In genomic region chr5:21143032-21143431, GRCm38 (mm10) we compare ENCODE assay signal across 36 mouse cellular contexts.
"Had no signal": no experiment of that assay in that cellular context is flagged by ENCODE, and none has a peak within 500 bp of the region (broad histone marks: within the 10 kb centered on the region; RNA-seq: fewer than 3 reads in every experiment).

No protein-coding gene starts in this region.

- H3K27me3 ChIP-seq: heart, embryonic 12.5 days; heart, embryonic 13.5 days; heart, embryonic 15.5 days; hindbrain, embryonic 12.5 days; hindbrain, embryonic 13.5 days; hindbrain, embryonic 15.5 days; intestine, embryonic 15.5 days; kidney, embryonic 15.5 days had no signal

- H3K9me3 ChIP-seq: heart, embryonic 10.5 days; heart, embryonic 12.5 days; heart, embryonic 13.5 days; heart, embryonic 15.5 days; hindbrain, embryonic 10.5 days; hindbrain, embryonic 12.5 days; hindbrain, embryonic 13.5 days; hindbrain, embryonic 15.5 days; intestine, embryonic 15.5 days; kidney, embryonic 15.5 days had no signal

- H3K9ac ChIP-seq: heart, embryonic 12.5 days; heart, embryonic 13.5 days; heart, embryonic 15.5 days; hindbrain, embryonic 12.5 days; hindbrain, embryonic 13.5 days; hindbrain, embryonic 14.5 days; hindbrain, embryonic 15.5 days; intestine, embryonic 15.5 days; kidney, embryonic 15.5 days had no signal

- ATAC-seq: hindbrain, embryonic 16.5 days; hindbrain, postnatal 0 days; inflammation-experienced regulatory T-cells, adult 6 months; intestine, embryonic 15.5 days; intestine, embryonic 16.5 days; intestine, postnatal 0 days had no signal

- DNase-seq: heart, adult 18-20 months; heart, adult 2 months; heart, postnatal 10 days; heart, postnatal 14 days; heart, postnatal 36 days; heart, postnatal 4 days; kidney, adult 11 months; kidney, adult 18-20 months; kidney, adult 2 months; kidney, adult 8-10 months; kidney, adult 9 months; kidney, postnatal 10 days; kidney, postnatal 14 days; kidney, postnatal 25 days; kidney, postnatal 36 days; kidney, postnatal 4 days; layer of hippocampus, adult 9-11 months had no signal

- H3K36me3 ChIP-seq: heart, embryonic 10.5 days; heart, embryonic 12.5 days; heart, embryonic 13.5 days; heart, embryonic 15.5 days; hindbrain, embryonic 10.5 days; hindbrain, embryonic 12.5 days; hindbrain, embryonic 13.5 days; hindbrain, embryonic 15.5 days; intestine, embryonic 15.5 days; kidney, embryonic 15.5 days had no signal

- H3K4me2 ChIP-seq: heart, embryonic 11.5 days; heart, embryonic 12.5 days; heart, embryonic 13.5 days; heart, embryonic 15.5 days; hindbrain, embryonic 12.5 days; hindbrain, embryonic 13.5 days; hindbrain, embryonic 14.5 days; hindbrain, embryonic 15.5 days; intestine, embryonic 15.5 days; kidney, embryonic 15.5 days had no signal

- H3K27ac ChIP-seq: heart, adult 2 months; heart, embryonic 10.5 days; heart, embryonic 13.5 days; heart, embryonic 15.5 days; hindbrain, embryonic 10.5 days; hindbrain, embryonic 12.5 days; hindbrain, embryonic 13.5 days; hindbrain, embryonic 14.5 days; hindbrain, embryonic 15.5 days; hindbrain, postnatal 0 days; intestine, embryonic 15.5 days; kidney, postnatal 0 days; layer of hippocampus, adult 2 months had no signal

- H3K4me3 ChIP-seq: heart, adult 2 months; heart, embryonic 10.5 days; heart, embryonic 12.5 days; heart, embryonic 13.5 days; heart, embryonic 15.5 days; hindbrain, embryonic 10.5 days; hindbrain, embryonic 12.5 days; hindbrain, embryonic 13.5 days; hindbrain, embryonic 15.5 days; intestine, embryonic 15.5 days; kidney, embryonic 15.5 days; layer of hippocampus, adult 2 months had no signal
